Mouse (Mus musculus) lung, embryonic 14.5 days (tissue): ENCODE measurements around the gene Retsat. TPM values are rescaled to one million over a fixed set of nuclear protein-coding genes. Genes with fewer than 3 reads are reported as not detected.

Source experiments
- ATAC-seq: fragments of 200-750 bp; cut with Nextera tagmentation; 2 replicates; pipeline ENCODE4 v1.8.0; 2017; ENCODE audit warnings: mild to moderate bottlenecking, moderate TSS enrichment, moderate library complexity; ENCODE audit not compliant: insufficient read depth
- DNase-seq: peaks from one replicate; pipeline ENCODE4 v3.0.0-alpha.2; 2015
- H3K27ac ChIP-seq: fragments of 300-500 bp; sonication (generic); 2 replicates; pipeline ENCODE4 v1.5.1; 2014; ENCODE audit warnings: low read depth, mild to moderate bottlenecking, moderate library complexity
- H3K27me3 ChIP-seq: fragments of 300-500 bp; sonication (generic); 2 replicates; pipeline ENCODE4 v1.6.1; 2014; ENCODE audit warnings: low read length, control low read depth; ENCODE audit not compliant: insufficient read depth
- H3K36me3 ChIP-seq: fragments of 300-500 bp; sonication (generic); 2 replicates; pipeline ENCODE4 v1.6.1; 2014; ENCODE audit warnings: control low read depth; ENCODE audit not compliant: insufficient read depth
- H3K4me1 ChIP-seq: fragments of 300-500 bp; sonication (generic); 2 replicates; pipeline ENCODE4 v1.6.1; 2014; ENCODE audit warnings: antibody characterized with exemption, control low read depth; ENCODE audit not compliant: insufficient read depth
- H3K4me2 ChIP-seq: fragments of 300-500 bp; sonication (generic); 2 replicates; pipeline ENCODE4 v1.6.1; 2014; ENCODE audit warnings: mild to moderate bottlenecking
- H3K4me3 ChIP-seq: fragments of 300-500 bp; sonication (generic); 2 replicates; pipeline ENCODE4 v1.5.1; 2014; ENCODE audit warnings: low read depth, low read length
- H3K9ac ChIP-seq: fragments of 300-500 bp; sonication (generic); 2 replicates; pipeline ENCODE4 v1.6.1; 2014
- H3K9me3 ChIP-seq: fragments of 300-500 bp; sonication (generic); 2 replicates; pipeline ENCODE4 v1.6.1; 2016; ENCODE audit warnings: low read depth, low read length, control low read depth
- CTCF ChIP-seq: IDR thresholded peaks from 2 replicates; pipeline ENCODE4 v1.5.1; 2016; ENCODE audit warnings: antibody characterized with exemption, low read depth
- WGBS: fragments of 180-500 bp; shearing (Covaris S2); extraction: QIAGEN DNeasy Blood & Tissue Kit; methylation state at CpG from one replicate; pipeline ENCODE4 v1.1.7; 2014; 5-methylcytosine and 5-hydroxymethylcytosine counted together
- polyA plus RNA-seq: library from polyadenylated mRNA; unstranded; fragments of >200 nt; fragmentation: Nextera tagmentation; extraction: Ambion mirVana; gene quantifications from 2 replicates; pipeline ENCODE4 v1.2.1, GENCODE M21; 2014

Gene Retsat
- polyA plus RNA-seq, 1 experiment from 2014 or later = 18.4 TPM

DNA sequence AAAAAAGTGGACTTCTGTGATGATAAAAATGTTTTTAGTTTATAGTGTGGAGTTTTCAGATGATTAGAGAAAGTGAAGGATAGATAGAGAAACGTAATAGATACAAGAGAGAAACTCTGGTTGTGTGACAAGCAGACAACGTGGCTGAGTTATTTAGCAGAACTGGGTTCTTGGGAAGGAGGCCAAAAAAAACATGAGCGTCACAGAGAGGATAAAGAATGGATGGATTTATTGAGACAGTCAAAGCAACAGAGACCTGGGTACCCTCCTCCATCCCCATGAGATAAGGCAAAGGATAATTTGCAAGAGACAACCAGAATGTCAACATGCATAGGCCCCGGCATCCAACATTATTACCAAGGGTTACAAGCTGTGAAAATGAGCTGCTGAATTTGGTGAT lies 12.0 kb downstream of the Retsat start:
- no peak overlapping the region for H3K9ac ChIP-seq
- DNase-seq (no peak), ATAC-seq (no peak)
- no peak overlapping the region for H3K4me2 ChIP-seq
- no peak for TF ChIP-seq CTCF
- H3K36me3 ChIP-seq = peaks cover 70% of the 10 kb centered on the region
- WGBS = 55% methylated on average over 4 of the region's 4 CpGs
- H3K27ac ChIP-seq = no peak overlapping the region
- peaks cover 9% of the 10 kb centered on the region for H3K4me1 ChIP-seq
- H3K4me3 ChIP-seq = no peak overlapping the region
- no peaks in the 10 kb centered on the region for H3K27me3 ChIP-seq
- no peaks in the 10 kb centered on the region for H3K9me3 ChIP-seq

DNA sequence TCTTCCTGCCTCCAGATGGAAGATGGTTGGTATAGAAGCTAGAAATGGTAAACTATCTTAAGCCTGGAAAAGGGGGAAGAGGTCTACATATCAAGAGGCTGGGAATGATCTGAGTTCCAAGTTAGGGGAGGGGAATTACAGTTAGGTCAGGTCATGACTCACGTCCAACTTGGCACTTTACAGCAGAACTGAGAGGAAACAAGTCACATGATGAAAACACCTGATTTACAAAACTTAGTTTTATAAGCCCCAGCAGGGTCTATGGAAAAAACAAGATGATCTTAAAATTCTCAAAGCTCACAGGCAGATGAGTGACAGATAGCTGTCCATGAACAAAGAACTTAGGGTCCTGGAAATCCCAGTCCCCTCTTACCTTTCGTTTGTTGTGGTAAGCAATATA lies 16.9 kb downstream of the Retsat start:
- peak overlapping the region; percentile 81 for H3K4me2 ChIP-seq
- peaks cover 20% of the 10 kb centered on the region for H3K4me1 ChIP-seq
- no peak overlapping the region for H3K27ac ChIP-seq
- ATAC-seq (no peak), DNase-seq (no peak)
- H3K9ac ChIP-seq = peak overlapping the region; percentile 79
- H3K36me3 ChIP-seq = peaks cover 29% of the 10 kb centered on the region
- no peaks in the 10 kb centered on the region for H3K27me3 ChIP-seq
- H3K9me3 ChIP-seq = no peaks in the 10 kb centered on the region
- no peak for TF ChIP-seq CTCF
- WGBS = 49% methylated on average over 2 of the region's 2 CpGs
- H3K4me3 ChIP-seq = peak overlapping the region; percentile 81

DNA sequence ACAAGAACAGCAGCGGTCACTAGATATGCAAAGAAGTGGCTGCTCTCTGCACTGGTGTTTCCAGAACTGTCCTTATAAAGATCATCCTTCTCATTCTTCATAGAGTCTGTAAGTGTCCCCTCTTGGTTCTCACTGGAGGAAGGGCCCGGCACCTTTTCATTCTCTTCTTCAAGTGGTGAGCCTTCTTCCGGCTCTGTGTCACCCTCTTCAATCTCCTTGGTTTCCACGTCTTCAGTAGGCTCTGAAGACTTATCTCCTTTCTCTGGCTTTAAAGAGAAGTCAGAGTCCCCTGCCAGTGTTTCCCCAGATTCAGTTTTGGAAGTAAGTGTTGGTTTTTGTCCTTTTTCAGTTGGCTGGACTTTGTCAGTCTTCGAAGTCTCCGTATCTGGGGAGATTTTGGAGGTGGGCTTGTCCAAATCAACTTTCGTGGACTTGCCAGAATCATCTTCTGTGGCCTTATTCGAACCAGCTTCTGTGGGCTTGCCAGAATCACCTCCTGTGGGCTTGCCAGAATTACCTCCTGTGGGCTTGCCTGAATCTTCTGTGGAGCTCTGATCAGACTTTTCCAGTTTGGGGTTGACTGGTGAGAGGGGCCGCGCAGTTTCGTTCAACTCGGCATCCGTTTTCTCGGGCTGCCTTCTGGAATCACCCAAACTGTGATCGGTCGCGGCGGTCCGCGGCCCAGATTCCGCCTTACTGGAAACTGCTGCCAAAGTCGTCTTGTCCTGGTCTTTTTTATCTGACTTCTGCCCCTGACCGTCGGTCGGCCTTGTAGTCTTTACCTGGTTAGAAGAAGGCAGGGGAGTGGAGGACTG lies 17.5 kb downstream of the Retsat start:
- Histone ChIP-seq H3K36me3 (peaks cover 23% of the 10 kb centered on the region), H3K4me2 (peak overlapping the region; percentile 81), H3K9ac (peak overlapping the region; percentile 79), H3K27ac (peak overlapping the region; percentile 24; the same call in 1 of the 2 replicates), H3K9me3 (no peaks in the 10 kb centered on the region), H3K4me1 (peaks cover 20% of the 10 kb centered on the region), H3K27me3 (no peaks in the 10 kb centered on the region), H3K4me3 (peak overlapping the region; percentile 81)
- 19% methylated on average over 25 of the region's 25 CpGs for WGBS
- ATAC-seq (no peak), DNase-seq (peak; percentile 6)
- no peak for TF ChIP-seq CTCF

DNA sequence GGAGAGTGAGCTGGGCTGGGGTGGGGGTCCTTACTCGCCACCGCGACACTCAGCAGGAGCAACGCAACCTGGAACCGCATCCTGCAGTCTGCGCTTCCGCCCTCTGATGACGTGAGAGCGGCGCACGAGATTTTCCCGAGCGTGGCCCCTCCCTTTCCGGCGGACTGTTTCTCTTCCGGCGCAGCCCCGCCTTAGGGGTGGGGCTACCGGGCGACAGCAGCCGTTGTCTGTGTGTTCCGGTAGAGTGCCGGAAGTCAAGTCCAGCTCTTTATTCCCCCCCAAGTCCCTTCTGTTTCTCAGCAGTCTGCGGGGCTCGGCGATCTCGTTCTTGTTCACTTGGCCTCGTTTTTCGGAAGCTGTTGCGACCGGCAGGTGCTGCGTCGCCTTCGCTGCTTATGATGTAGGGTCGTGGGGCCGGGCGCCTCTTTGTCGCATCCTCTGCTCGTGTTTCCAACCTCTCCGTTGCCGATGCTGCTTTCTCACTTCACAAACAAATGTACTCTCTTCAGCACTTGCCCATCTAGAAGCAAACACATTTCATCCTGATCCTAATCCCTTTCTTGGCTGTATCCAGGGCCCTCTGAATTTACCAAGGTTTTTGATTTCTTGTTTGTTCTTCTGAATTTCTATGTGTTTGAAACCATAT lies 18.5 kb downstream of the Retsat start, which contains the start of gene Tgoln1:
Gene Tgoln1 (minus strand): TSS at position 358 of the 646 bp plus-strand sequence.
- WGBS = under 1% methylated on average over 41 of the region's 41 CpGs
- H3K4me3 ChIP-seq = peak within 1 kb of the TSS; percentile 81

DNA sequence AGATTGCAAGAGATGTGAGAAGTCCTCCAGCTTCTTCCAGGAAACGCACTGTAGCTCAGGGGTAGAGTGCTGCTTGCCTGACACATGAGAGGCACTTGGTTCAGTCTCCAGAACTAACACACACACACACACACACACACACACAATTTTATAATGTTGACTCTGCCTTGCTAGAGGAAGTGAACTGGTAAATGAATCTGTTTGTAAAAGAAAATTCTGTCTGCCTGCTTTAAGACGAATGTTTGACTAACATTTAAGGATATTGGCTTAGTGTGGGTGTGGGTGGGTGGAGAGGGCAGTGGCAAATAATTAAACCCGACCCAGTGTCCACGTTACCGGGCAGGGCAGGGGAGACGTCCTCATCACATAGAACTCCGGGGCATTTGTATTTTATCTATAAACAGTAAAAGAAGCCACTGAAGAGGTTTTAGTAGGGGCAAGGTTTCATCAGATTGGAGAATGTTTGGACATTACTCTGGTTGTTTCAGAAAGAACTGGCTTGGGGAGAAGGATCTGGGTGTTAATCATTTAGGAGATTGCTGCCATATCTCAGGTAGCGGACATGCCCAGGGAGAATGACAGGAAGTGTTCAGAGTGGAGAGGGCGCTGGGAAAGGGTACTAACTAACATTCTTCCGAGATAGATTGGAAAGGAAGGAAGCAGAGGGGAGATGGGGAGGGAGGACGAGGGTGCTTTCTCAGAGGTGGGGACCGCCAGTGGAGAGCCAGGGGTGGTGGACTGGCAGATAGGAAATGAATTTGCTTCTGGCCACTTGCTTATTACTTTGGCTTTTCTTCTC lies 21.7 kb downstream of the Retsat start:
- ATAC-seq = no peak; the same call in 1 of the 2 replicates
- H3K27me3 ChIP-seq = no peaks in the 10 kb centered on the region
- no peaks in the 10 kb centered on the region for H3K9me3 ChIP-seq
- H3K4me1 ChIP-seq = peaks cover 14% of the 10 kb centered on the region
- H3K27ac ChIP-seq = peak overlapping the region; percentile 71
- H3K9ac ChIP-seq = no peak overlapping the region
- H3K4me3 ChIP-seq = no peak overlapping the region
- no peak for TF ChIP-seq CTCF
- peak overlapping the region; percentile 21 for H3K4me2 ChIP-seq
- peak; percentile 50 for DNase-seq
- 0 out of 2 replicates have a peak, but pooled peaks cover 3% of the 10 kb centered on the region for H3K36me3 ChIP-seq
- 34% methylated on average over 12 of the region's 12 CpGs for WGBS

More for the DNA sequence above, 18.5 kb downstream of the Retsat start, which contains the start of gene Tgoln1:
- ATAC-seq = peak; percentile 96
- Histone ChIP-seq H3K4me2 (peak within 1 kb of the TSS; percentile 81), H3K36me3 (peaks cover 14% of the 10 kb centered on the region), H3K27ac (peak within 1 kb of the TSS; percentile 89), H3K9me3 (no peaks in the 10 kb centered on the region), H3K9ac (peak within 1 kb of the TSS; percentile 79), H3K27me3 (no peaks in the 10 kb centered on the region), H3K4me1 (peaks cover 20% of the 10 kb centered on the region)
- TF ChIP-seq CTCF = no peak
- peak; percentile 98 for DNase-seq

DNA sequence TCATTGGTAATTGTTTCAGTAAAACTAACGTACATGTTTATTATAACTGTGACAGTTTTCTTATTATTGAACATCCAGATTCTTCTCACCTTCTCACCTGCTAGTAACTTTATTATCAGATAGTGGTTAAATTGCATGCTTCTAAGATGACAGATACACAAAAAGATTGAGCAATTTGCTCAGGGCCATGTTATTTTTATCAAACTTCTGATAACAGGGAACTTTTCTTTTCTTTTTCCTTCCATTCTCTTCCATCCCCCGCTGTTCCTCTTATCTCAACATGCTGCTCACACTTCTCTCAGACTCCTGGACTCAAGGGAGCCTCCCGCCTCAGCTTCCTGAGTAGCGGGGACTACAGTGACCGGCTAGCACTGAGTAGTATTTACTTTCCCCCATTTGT lies 22.6 kb downstream of the Retsat start:
- Histone ChIP-seq H3K4me1 (peaks cover 6% of the 10 kb centered on the region; the same call in 1 of the 2 replicates), H3K9me3 (no peaks in the 10 kb centered on the region), H3K27me3 (no peaks in the 10 kb centered on the region), H3K36me3 (0 out of 2 replicates have a peak, but pooled peaks cover 3% of the 10 kb centered on the region), H3K9ac (no peak overlapping the region), H3K4me3 (no peak overlapping the region), H3K4me2 (no peak overlapping the region), H3K27ac (no peak overlapping the region)
- no peak for TF ChIP-seq CTCF
- WGBS = 63% methylated on average over 5 of the region's 5 CpGs
- ATAC-seq (no peak), DNase-seq (no peak)

DNA sequence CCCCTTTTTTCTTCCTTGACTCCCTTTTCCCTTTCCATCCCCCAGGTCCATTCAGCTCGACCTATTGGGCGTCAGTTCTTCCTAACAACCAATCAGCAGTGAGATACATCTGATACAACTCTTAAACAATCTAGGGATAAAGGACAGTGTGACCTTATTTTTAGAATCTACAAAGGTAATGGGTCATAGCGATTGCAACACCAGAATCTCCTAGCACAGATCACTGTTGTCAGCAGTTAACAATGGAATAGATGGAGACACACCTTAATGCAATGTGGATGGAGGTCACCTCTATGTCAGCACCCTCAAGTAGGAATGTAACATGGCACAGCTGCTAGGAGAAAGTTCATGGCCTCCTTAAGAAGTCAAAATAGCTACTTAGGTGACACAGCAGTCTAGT lies 24.6 kb downstream of the Retsat start:
- 38% methylated on average over 3 of the region's 3 CpGs for WGBS
- TF ChIP-seq CTCF = no peak
- Histone ChIP-seq H3K9me3 (no peaks in the 10 kb centered on the region), H3K4me2 (no peak overlapping the region), H3K4me1 (no peaks in the 10 kb centered on the region), H3K9ac (no peak overlapping the region), H3K4me3 (no peak overlapping the region), H3K36me3 (peaks cover 21% of the 10 kb centered on the region), H3K27ac (no peak overlapping the region), H3K27me3 (no peaks in the 10 kb centered on the region)
- no peak for ATAC-seq
- DNase-seq = no peak
